10 mouse cellular contexts compared by ENCODE assay signal in the genomic region with DNA sequence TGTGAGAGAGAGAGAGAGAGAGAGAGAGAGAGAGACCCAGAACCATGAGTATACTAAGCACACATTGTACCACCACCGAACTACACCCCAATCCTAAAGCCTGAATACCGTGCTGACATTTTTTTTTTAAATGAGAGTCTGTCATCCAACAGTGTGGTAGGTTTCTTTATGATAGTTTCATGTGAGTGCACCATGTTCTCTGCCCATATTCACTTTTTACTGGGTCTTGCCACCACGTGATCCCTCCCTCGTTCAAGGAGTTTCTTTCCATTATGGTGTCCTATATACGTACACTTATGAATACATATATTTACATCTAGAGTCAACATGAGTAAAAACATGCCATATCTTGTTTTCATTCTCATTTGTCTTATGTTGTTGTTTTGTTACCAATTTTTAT. TPM values are rescaled to one million over a fixed set of nuclear protein-coding genes. Genes with fewer than 3 reads are reported as not detected.
DNase-seq lines count a peak whose midpoint lies in the region; ATAC-seq and TF ChIP-seq lines count a peak whose summit lies in the region.
"Had no signal": no experiment of that assay in that cellular context is flagged by ENCODE, and none has a peak within 500 bp of the region (broad histone marks: within the 10 kb centered on the region; RNA-seq: fewer than 3 reads in every experiment).

No protein-coding gene starts in this region.

- 55% methylated on average over 5 of the region's 5 CpGs for WGBS in lung, adult 2 months
- WGBS in embryonic facial prominence, embryonic 10.5 days: 84% methylated on average over 5 of the region's 5 CpGs
- WGBS in intestine, embryonic 16.5 days: 63% methylated on average over 5 of the region's 5 CpGs

- H3K9ac ChIP-seq in intestine, embryonic 16.5 days (ENCODE audit: low read depth, low read length): peak overlapping the region; percentile 82

- H3K9me3 ChIP-seq in embryonic facial prominence, embryonic 10.5 days: no peaks in the 10 kb centered on the region
- no peaks in the 10 kb centered on the region for H3K9me3 ChIP-seq in intestine, embryonic 16.5 days (ENCODE audit: control insufficient read depth, low read length)

- peak overlapping the region; percentile 95 for H3K4me2 ChIP-seq in intestine, embryonic 16.5 days (ENCODE audit: low read depth, low read length)
- H3K4me2 ChIP-seq in myocyte (ENCODE audit: low read depth): peak overlapping the region; percentile 93

- no peak overlapping the region for H3K27ac ChIP-seq in embryonic facial prominence, embryonic 10.5 days (replicated peaks)
- no peak overlapping the region for H3K27ac ChIP-seq in intestine, embryonic 16.5 days (ENCODE audit: low read length)

- no peak for DNase-seq in lung, adult 2 months
- no peak for DNase-seq in lung, postnatal 25 days (ENCODE audit: low spot score)
- DNase-seq in embryonic facial prominence, embryonic 10.5 days (ENCODE audit: low spot score): no peak
- no peak for DNase-seq in urinary bladder, postnatal 4 days (ENCODE audit: low spot score in 2 of 2)
- no peak for DNase-seq in Muller cell, postnatal 12 days (ENCODE audit: inconsistent ontology term)
- DNase-seq: adrenal gland, postnatal 25 days; kidney, adult 11 months had no signal

- peaks cover 28% of the 10 kb centered on the region; the same call in 1 of the 2 replicates for H3K27me3 ChIP-seq in embryonic facial prominence, embryonic 10.5 days (replicated peaks; ENCODE audit: low read depth, poor library complexity, severe bottlenecking)
- H3K27me3 ChIP-seq in intestine, embryonic 16.5 days (replicated peaks; ENCODE audit: control insufficient read depth, insufficient read depth, low read length): no peaks in the 10 kb centered on the region
- H3K27me3 ChIP-seq in myocyte (ENCODE audit: control insufficient read depth, insufficient read depth, insufficient read length): no peaks in the 10 kb centered on the region

- no peaks in the 10 kb centered on the region for H3K36me3 ChIP-seq in embryonic facial prominence, embryonic 10.5 days (replicated peaks)
- no peaks in the 10 kb centered on the region; the same call in 1 of the 2 replicates for H3K36me3 ChIP-seq in intestine, embryonic 16.5 days (ENCODE audit: control insufficient read depth, insufficient read depth, low read length)
- no peaks in the 10 kb centered on the region for H3K36me3 ChIP-seq in myocyte (ENCODE audit: control insufficient read depth, insufficient read depth)

- no peaks in the 10 kb centered on the region for H3K79me2 ChIP-seq in myocyte (ENCODE audit: control insufficient read depth, insufficient read depth)

- TF ChIP-seq CTCF in lung, adult 2 months (IDR thresholded peaks at IDR 0.05; ENCODE audit: insufficient read depth, low read length): no peak

- no peak for TF ChIP-seq POLR2A in lung, adult 2 months (IDR thresholded peaks at IDR 0.05; ENCODE audit: borderline replicate concordance, extremely low read depth, low read depth, low read length)
- TF ChIP-seq POLR2A in myocyte (IDR thresholded peaks at IDR 0.05; ENCODE audit: insufficient read length, low read depth): no peak

- H3K4me1 ChIP-seq in lung, adult 2 months (ENCODE audit: control insufficient read depth, insufficient read depth, low read length): peaks cover 2% of the 10 kb centered on the region
- peaks cover 14% of the 10 kb centered on the region for H3K4me1 ChIP-seq in embryonic facial prominence, embryonic 10.5 days
- no peaks in the 10 kb centered on the region for H3K4me1 ChIP-seq in intestine, embryonic 16.5 days (ENCODE audit: control insufficient read depth, insufficient read depth, low read length)

- peak overlapping the region; percentile 91 for H3K4me3 ChIP-seq in lung, adult 2 months (replicated peaks; ENCODE audit: extremely low read depth, low read depth, low read length)
- peak overlapping the region; percentile 77 for H3K4me3 ChIP-seq in embryonic facial prominence, embryonic 10.5 days
- H3K4me3 ChIP-seq in intestine, embryonic 16.5 days (ENCODE audit: low read length): peak overlapping the region; percentile 83
- H3K4me3 ChIP-seq in myocyte: peak overlapping the region; percentile 44

- no peak overlapping the region for H3ac ChIP-seq in myocyte (ENCODE audit: control insufficient read depth, insufficient read length)

- no peak for ATAC-seq in intestine, embryonic 16.5 days
- ATAC-seq in granulocyte monocyte progenitor cell, adult 5-6 weeks (replicated peaks; ENCODE audit: poor library complexity, severe bottlenecking): no peak

TF ChIP-seq in myocyte, 11 proteins besides CTCF, POLR2A, EP300 and RAD21:
- TF ChIP-seq REST (IDR thresholded peaks at IDR 0.05; ENCODE audit: insufficient read depth, insufficient read length) (no peak), CEBPB (IDR thresholded peaks at IDR 0.05; ENCODE audit: insufficient read depth, poor library complexity, severe bottlenecking) (no peak), SRF (IDR thresholded peaks at IDR 0.05; ENCODE audit: control insufficient read depth, insufficient read length, low read depth) (no peak), MYOG (IDR thresholded peaks at IDR 0.05; ENCODE audit: control insufficient read depth in 1 of 3, insufficient read depth in 1 of 3, insufficient read length in 2 of 3, low read depth in 2 of 3) (no peak), TCF3 (IDR thresholded peaks at IDR 0.05; ENCODE audit: insufficient read length, low read depth) (no peak), POLR2AphosphoS2 (IDR thresholded peaks at IDR 0.05; ENCODE audit: insufficient read length, low read depth) (no peak), USF1 (IDR thresholded peaks at IDR 0.05; ENCODE audit: low read depth) (no peak), E2F4 (IDR thresholded peaks at IDR 0.05; ENCODE audit: insufficient read depth) (no peak), TCF12 (IDR thresholded peaks at IDR 0.05; ENCODE audit: insufficient read depth, poor library complexity, severe bottlenecking) (no peak), MYOD1 (IDR thresholded peaks at IDR 0.05; ENCODE audit: control insufficient read depth in 1 of 3, insufficient read length in 2 of 3, low read depth in 2 of 3) (no peak), MAX (IDR thresholded peaks at IDR 0.05; ENCODE audit: low read depth) (no peak)

RNA-seq across cellular contexts. Expression of gene Manba, which starts 0.9 kb away (rescaled TPM):
- polyA plus RNA-seq in lung, adult 2 months (2012; rRNA removed): 6.3 and 9.8 TPM in 2 replicates
- polyA plus RNA-seq in embryonic facial prominence, embryonic 10.5 days (2016; fragmentation: Nextera tagmentation; extraction: Ambion mirVana): 3.3 and 3.5 TPM in 2 replicates
- 20.1 and 21.3 TPM in 2 replicates for polyA plus RNA-seq in intestine, embryonic 16.5 days (2015; fragmentation: Nextera tagmentation; extraction: Ambion mirVana)
- 4.8 TPM for polyA plus RNA-seq in myocyte (2012; fragmentation: generic; extraction: Trizol)
- total RNA-seq in granulocyte monocyte progenitor cell, adult 5-6 weeks (2014; fragmentation: Nextera tagmentation): 24.6 and 54.4 TPM in 2 replicates
- total RNA-seq in granulocyte monocyte progenitor cell, adult 5-6 weeks (2017): 33.6 and 38.8 TPM in 2 replicates

RNA-seq across cellular contexts. Expression of gene Ube2d3, which starts 48.4 kb away (rescaled TPM):
- 287 and 312 TPM in 2 replicates for polyA plus RNA-seq in lung, adult 2 months (2012; rRNA removed)
- polyA plus RNA-seq in embryonic facial prominence, embryonic 10.5 days (2016; fragmentation: Nextera tagmentation; extraction: Ambion mirVana): 539 and 556 TPM in 2 replicates
- 497 and 511 TPM in 2 replicates for polyA plus RNA-seq in intestine, embryonic 16.5 days (2015; fragmentation: Nextera tagmentation; extraction: Ambion mirVana)
- 237 TPM for polyA plus RNA-seq in myocyte (2012; fragmentation: generic; extraction: Trizol)
- 413 and 488 TPM in 2 replicates for total RNA-seq in granulocyte monocyte progenitor cell, adult 5-6 weeks (2014; fragmentation: Nextera tagmentation)
- total RNA-seq in granulocyte monocyte progenitor cell, adult 5-6 weeks (2017): 457 and 710 TPM in 2 replicates
